Mouse (Mus musculus): ENCODE data around the gene L1td1.

- TF ChIP-seq CTCF (IDR thresholded peaks at IDR 0.05; ENCODE audit: extremely low read depth, insufficient read depth, low read length), result no peak
- TF ChIP-seq POLR2A (IDR thresholded peaks at IDR 0.05; ENCODE audit: extremely low read depth, insufficient read depth, low read length), result no peak
Measured at GRCm38 (mm10) chr4:98777464-98777863, 50.9 kb downstream of the L1td1 start.
